Mouse (Mus musculus) liver, adult 2 months (tissue): ENCODE results near the gene Olfr639. TPM values are rescaled to one million over a fixed set of nuclear protein-coding genes. Genes with fewer than 3 reads are reported as not detected.
"Not testable (repeated sequence)": the region's sequence is repeated elsewhere in the genome, so short reads cannot be mapped to it uniquely, and the experiment has no call there.

Experiments
- DNase-seq: peaks from one replicate; pipeline ENCODE4 v3.0.0-alpha.2; 2011; ENCODE audit warnings: low read depth, low spot score; ENCODE audit errors: extremely low read depth
- H3K27ac ChIP-seq: fragments of 200-500 bp; replicated peaks from 2 replicates; pipeline ENCODE4 v1.5.1; 2012; ENCODE audit warnings: low read depth, mild to moderate bottlenecking, control low read depth, inconsistent platforms, low read length; ENCODE audit not compliant: insufficient read depth
- H3K27me3 ChIP-seq: fragments of 200-500 bp; 2 replicates; pipeline ENCODE4 v1.6.1; 2012; ENCODE audit warnings: mild to moderate bottlenecking, moderate library complexity, low read length, inconsistent platforms; ENCODE audit not compliant: control insufficient read depth, insufficient read depth
- H3K36me3 ChIP-seq: fragments of 200-500 bp; 2 replicates; pipeline ENCODE4 v1.6.1; 2012; ENCODE audit warnings: low read length, inconsistent platforms; ENCODE audit not compliant: control insufficient read depth, insufficient read depth
- H3K4me1 ChIP-seq: fragments of 200-500 bp; 2 replicates; pipeline ENCODE4 v1.6.1; 2011; ENCODE audit warnings: low read length; ENCODE audit not compliant: control insufficient read depth, insufficient read depth
- H3K4me3 ChIP-seq: fragments of 200-500 bp; 2 replicates; pipeline ENCODE4 v1.5.1; 2011; ENCODE audit warnings: low read depth, mild to moderate bottlenecking, control low read depth, low read length, moderate library complexity; ENCODE audit not compliant: insufficient read depth
- H3K79me2 ChIP-seq: fragments of 200-500 bp; 2 replicates; pipeline ENCODE4 v1.6.1; 2012; ENCODE audit warnings: inconsistent platforms, mild to moderate bottlenecking, low read length, moderate library complexity; ENCODE audit not compliant: control insufficient read depth, insufficient read depth
- H3K9ac ChIP-seq: fragments of 200-500 bp; 2 replicates; pipeline ENCODE4 v1.6.1; 2012; ENCODE audit warnings: low read depth, mild to moderate bottlenecking, control low read depth, inconsistent platforms, low read length
- CTCF ChIP-seq: fragments of 200-500 bp; IDR thresholded peaks from 2 replicates; pipeline ENCODE4 v1.5.1; 2011; ENCODE audit warnings: low read depth, low read length, control low read depth
- POLR2A ChIP-seq: fragments of 200-500 bp; IDR thresholded peaks from 2 replicates; pipeline ENCODE4 v1.6.1; 2011; ENCODE audit warnings: low read length, control low read depth; ENCODE audit not compliant: insufficient read depth; ENCODE audit errors: extremely low read depth
- WGBS: fragments of 180-500 bp; shearing (Covaris S2); methylation state at CpG from one replicate; pipeline ENCODE4 v1.1.7; 2018; 5-methylcytosine and 5-hydroxymethylcytosine counted together
- polyA plus RNA-seq: library from polyadenylated mRNA; depleted of rRNA; stranded (reverse); fragments of >200 nt; gene quantifications from 2 replicates; pipeline ENCODE4 v1.2.3, GENCODE M21; 2012; rRNA removed
- total RNA-seq: library from RNA; depleted of rRNA; stranded (reverse); fragments of >200 nt; gene quantifications from 2 replicates; pipeline ENCODE4 v1.2.3, GENCODE M21; 2014; rRNA removed

Olfr639 gene
- total and polyA plus RNA-seq, 2 experiments: under 0.01 TPM; not detected in 1

GRCm38 (mm10) chr7:103971782-103972181 lies 45.3 kb downstream of the Olfr639 start:
- Histone ChIP-seq H3K36me3 (no peaks in the 10 kb centered on the region), H3K4me1 (no peaks in the 10 kb centered on the region), H3K79me2 (no peaks in the 10 kb centered on the region), H3K27ac (no peak overlapping the region), H3K9ac (no peak overlapping the region), H3K4me3 (no peak overlapping the region), H3K27me3 (no peaks in the 10 kb centered on the region)
- no peak for DNase-seq
- 44% methylated on average over 1 of the region's 1 CpGs for WGBS
- TF ChIP-seq POLR2A (no peak), CTCF (no peak)

DNA sequence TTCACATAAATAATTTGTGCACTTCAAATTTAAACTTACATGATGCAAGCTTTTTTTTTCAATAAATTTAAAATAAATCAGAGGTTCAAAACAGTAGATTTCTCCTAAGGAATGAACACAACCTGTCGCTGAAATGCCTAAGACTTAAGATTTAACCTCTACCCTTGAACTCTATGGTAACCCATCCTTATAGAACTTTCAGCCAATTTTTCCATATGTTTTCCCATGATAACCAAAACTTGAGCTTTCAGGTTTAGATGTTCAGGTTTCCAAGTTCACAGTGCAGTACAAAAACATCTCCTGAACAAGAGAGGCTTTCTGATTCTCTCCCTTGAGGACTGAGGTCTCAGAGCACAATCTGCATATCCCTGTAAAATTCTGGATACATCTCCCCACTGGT lies 46.3 kb downstream of the Olfr639 start, which contains the start of gene Olfr635:
Gene Olfr635 (plus strand): TSS at position 301 of the 400 bp plus-strand sequence.
- TF ChIP-seq CTCF: no peak
- no peak within 1 kb of the TSS for H3K27ac ChIP-seq
- H3K79me2 ChIP-seq: no peaks in the 10 kb centered on the region
- DNase-seq: no peak
- no peaks in the 10 kb centered on the region for H3K36me3 ChIP-seq
- H3K9ac ChIP-seq: no peak within 1 kb of the TSS
- no peak within 1 kb of the TSS for H3K4me3 ChIP-seq
- no peaks in the 10 kb centered on the region for H3K27me3 ChIP-seq
- 53% methylated on average over 1 of the region's 1 CpGs for WGBS
- H3K4me1 ChIP-seq: no peaks in the 10 kb centered on the region

- H3K9ac ChIP-seq, H3K4me1 ChIP-seq, DNase-seq, H3K4me3 ChIP-seq, H3K27me3 ChIP-seq, H3K79me2 ChIP-seq, H3K36me3 ChIP-seq, H3K27ac ChIP-seq: not testable (repeated sequence)
- 92% methylated on average over 22 of the region's 22 CpGs for WGBS
Measured at GRCm38 (mm10) chr7:103966873-103967272, 50.2 kb downstream of the Olfr639 start.

Other genes with a start within 250 kb of the Olfr639 start
Only the 30 nearest of the 32 such genes appear.
- gene Olfr67, start 225.5 kb downstream of the Olfr639 start, total RNA-seq: not detected in 2 replicates
- gene Olfr67, start 225.5 kb downstream of the Olfr639 start, polyA plus RNA-seq: not detected in 2 replicates
- 116 and 144 TPM in 2 replicates for gene Hbb-bt, start 203.3 kb downstream of the Olfr639 start, total RNA-seq
- gene Hbb-bt, start 203.3 kb downstream of the Olfr639 start, polyA plus RNA-seq: 56.2 and 75.5 TPM in 2 replicates
- 760 and 1,100 TPM in 2 replicates for gene Hbb-bs, start 189.2 kb downstream of the Olfr639 start, total RNA-seq
- 551 and 848 TPM in 2 replicates for gene Hbb-bs, start 189.2 kb downstream of the Olfr639 start, polyA plus RNA-seq
- not detected in 2 replicates for gene Hbb-bh2, start 176.8 kb downstream of the Olfr639 start, total RNA-seq
- not detected in 2 replicates for gene Hbb-bh2, start 176.8 kb downstream of the Olfr639 start, polyA plus RNA-seq
- gene Hbb-bh1, start 174.1 kb downstream of the Olfr639 start, total RNA-seq: not detected in 2 replicates
- not detected in 2 replicates for gene Hbb-bh1, start 174.1 kb downstream of the Olfr639 start, polyA plus RNA-seq
- not detected in 2 replicates for gene Hbb-y, start 164.1 kb downstream of the Olfr639 start, total RNA-seq
- not detected in 2 replicates for gene Hbb-y, start 164.1 kb downstream of the Olfr639 start, polyA plus RNA-seq
- gene Olfr66, start 131.1 kb downstream of the Olfr639 start, total RNA-seq: not detected in 2 replicates
- not detected in 2 replicates for gene Olfr66, start 131.1 kb downstream of the Olfr639 start, polyA plus RNA-seq
- gene Olfr64, start 122.8 kb downstream of the Olfr639 start, total RNA-seq: not detected in 2 replicates
- gene Olfr64, start 122.8 kb downstream of the Olfr639 start, polyA plus RNA-seq: not detected in 2 replicates
- not detected in 2 replicates for gene Olfr65, start 113.8 kb downstream of the Olfr639 start, total RNA-seq
- not detected in 2 replicates for gene Olfr65, start 113.8 kb downstream of the Olfr639 start, polyA plus RNA-seq
- gene Olfr631, start 88.5 kb downstream of the Olfr639 start, total RNA-seq: not detected in 2 replicates
- gene Olfr631, start 88.5 kb downstream of the Olfr639 start, polyA plus RNA-seq: not detected in 2 replicates
- gene Olfr632, start 83.0 kb downstream of the Olfr639 start, total RNA-seq: not detected in 2 replicates
- not detected in 2 replicates for gene Olfr632, start 83.0 kb downstream of the Olfr639 start, polyA plus RNA-seq
- gene Olfr633, start 72.9 kb downstream of the Olfr639 start, total RNA-seq: not detected in 2 replicates
- gene Olfr633, start 72.9 kb downstream of the Olfr639 start, polyA plus RNA-seq: not detected in 2 replicates
- gene Olfr635, start 46.2 kb downstream of the Olfr639 start, total RNA-seq: not detected in 2 replicates
- gene Olfr635, start 46.2 kb downstream of the Olfr639 start, polyA plus RNA-seq: not detected in 2 replicates
- gene Olfr638, start 18.6 kb downstream of the Olfr639 start, total RNA-seq: not detected in 2 replicates
- not detected in 2 replicates for gene Olfr638, start 18.6 kb downstream of the Olfr639 start, polyA plus RNA-seq
- gene Olfr640, start 8.3 kb upstream of the Olfr639 start, total RNA-seq: not detected in 2 replicates
- not detected in 2 replicates for gene Olfr640, start 8.3 kb upstream of the Olfr639 start, polyA plus RNA-seq
- not detected in 2 replicates for gene Olfr641, start 18.1 kb upstream of the Olfr639 start, total RNA-seq
- not detected in 2 replicates for gene Olfr641, start 18.1 kb upstream of the Olfr639 start, polyA plus RNA-seq
- gene Olfr642, start 35.4 kb upstream of the Olfr639 start, total RNA-seq: not detected in 2 replicates
- not detected in 2 replicates for gene Olfr642, start 35.4 kb upstream of the Olfr639 start, polyA plus RNA-seq
- gene 4930516K23Rik, start 44.1 kb upstream of the Olfr639 start, total RNA-seq: not detected in 2 replicates
- gene 4930516K23Rik, start 44.1 kb upstream of the Olfr639 start, polyA plus RNA-seq: not detected in 2 replicates
- not detected in 2 replicates for gene Olfr644, start 54.6 kb upstream of the Olfr639 start, total RNA-seq
- not detected in 2 replicates for gene Olfr644, start 54.6 kb upstream of the Olfr639 start, polyA plus RNA-seq
- gene Olfr645, start 68.2 kb upstream of the Olfr639 start, total RNA-seq: not detected in 2 replicates
- not detected in 2 replicates for gene Olfr645, start 68.2 kb upstream of the Olfr639 start, polyA plus RNA-seq
- gene Olfr646, start 87.6 kb upstream of the Olfr639 start, total RNA-seq: not detected in 2 replicates
- not detected in 2 replicates for gene Olfr646, start 87.6 kb upstream of the Olfr639 start, polyA plus RNA-seq
- not detected in 2 replicates for gene Ubqln5, start 112.5 kb upstream of the Olfr639 start, total RNA-seq
- gene Ubqln5, start 112.5 kb upstream of the Olfr639 start, polyA plus RNA-seq: not detected in 2 replicates
- not detected in 2 replicates for gene Olfr643, start 120.1 kb upstream of the Olfr639 start, total RNA-seq
- not detected in 2 replicates for gene Olfr643, start 120.1 kb upstream of the Olfr639 start, polyA plus RNA-seq
- not detected in 2 replicates for gene Ubqln3, start 126.0 kb upstream of the Olfr639 start, total RNA-seq
- not detected in 2 replicates for gene Ubqln3, start 126.0 kb upstream of the Olfr639 start, polyA plus RNA-seq
- gene Ubqlnl, start 133.3 kb upstream of the Olfr639 start, total RNA-seq: not detected in 2 replicates
- gene Ubqlnl, start 133.3 kb upstream of the Olfr639 start, polyA plus RNA-seq: not detected in 2 replicates
- gene Olfm5, start 147.5 kb upstream of the Olfr639 start, total RNA-seq: not detected in 2 replicates
- not detected in 2 replicates for gene Olfm5, start 147.5 kb upstream of the Olfr639 start, polyA plus RNA-seq
- not detected in 2 replicates for gene Olfr648, start 166.1 kb upstream of the Olfr639 start, total RNA-seq
- not detected in 2 replicates for gene Olfr648, start 166.1 kb upstream of the Olfr639 start, polyA plus RNA-seq
- gene Olfr649, start 178.7 kb upstream of the Olfr639 start, total RNA-seq: not detected in 2 replicates
- gene Olfr649, start 178.7 kb upstream of the Olfr639 start, polyA plus RNA-seq: not detected in 2 replicates
- gene Trim6, start 201.5 kb upstream of the Olfr639 start, total RNA-seq: 0.07 and 0.18 TPM in 2 replicates
- 0.27 and 0.75 TPM in 2 replicates for gene Trim6, start 201.5 kb upstream of the Olfr639 start, polyA plus RNA-seq
- gene Trim34a, start 227.2 kb upstream of the Olfr639 start, total RNA-seq: 8.6 and 11.9 TPM in 2 replicates
- gene Trim34a, start 227.2 kb upstream of the Olfr639 start, polyA plus RNA-seq: 2.0 and 2.2 TPM in 2 replicates